In the genomic region with DNA sequence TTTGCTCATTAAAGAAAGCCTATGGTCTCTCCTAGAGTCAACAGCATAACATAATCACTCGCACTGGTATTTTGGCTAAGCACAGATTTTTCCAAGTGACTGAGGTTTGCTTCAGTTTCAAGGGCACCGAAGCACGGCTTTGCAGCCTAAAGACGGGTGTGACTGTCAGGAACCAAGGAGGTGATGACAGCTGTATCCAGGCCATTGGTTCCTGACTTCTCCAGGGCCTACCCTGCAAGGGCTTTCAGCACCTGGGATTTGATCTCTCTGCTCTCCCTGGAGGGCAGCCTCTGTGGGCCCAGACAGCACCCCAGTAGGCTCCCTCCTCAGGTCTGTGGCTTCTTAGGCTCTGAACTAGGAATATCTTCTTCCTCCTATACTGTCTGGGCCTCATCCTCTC, we compare ENCODE assay signal across 30 mouse cellular contexts.
DNase-seq lines count a peak whose midpoint lies in the region; ATAC-seq and TF ChIP-seq lines count a peak whose summit lies in the region.
"Had no signal": no experiment of that assay in that cellular context is flagged by ENCODE, and none has a peak within 500 bp of the region (broad histone marks: within the 10 kb centered on the region; RNA-seq: fewer than 3 reads in every experiment).

No protein-coding gene starts in this region.

- no peaks in the 10 kb centered on the region for H3K36me3 ChIP-seq in heart, embryonic 13.5 days
- H3K36me3 ChIP-seq in hindbrain, embryonic 16.5 days (ENCODE audit: control insufficient read depth, insufficient read depth, low read length): no peaks in the 10 kb centered on the region
- H3K36me3 ChIP-seq: G1E; hindbrain, embryonic 12.5 days; neural tube, embryonic 12.5 days had no signal

- H3K9ac ChIP-seq in heart, embryonic 13.5 days: no peak overlapping the region
- no peak overlapping the region for H3K9ac ChIP-seq in hindbrain, embryonic 16.5 days (ENCODE audit: low read depth, low read length)
- H3K9ac ChIP-seq: forebrain, embryonic 13.5 days; hindbrain, embryonic 12.5 days; neural tube, embryonic 12.5 days had no signal

- intact Hi-C loops in heart, postnatal 25 days (cut with DNase I): no loop called here
- intact Hi-C loops in heart, postnatal 10 days (cut with DNase I): no loop called here
- intact Hi-C loops in left cerebral cortex, postnatal 36 days (cut with DNase I): no loop called here

- peak overlapping the region; percentile 16; the same call in 1 of the 2 replicates for H3K4me2 ChIP-seq in heart, embryonic 13.5 days
- H3K4me2 ChIP-seq in hindbrain, embryonic 16.5 days (ENCODE audit: low read length): no peak overlapping the region
- H3K4me2 ChIP-seq: forebrain, embryonic 13.5 days; hindbrain, embryonic 12.5 days; midbrain, embryonic 11.5 days; neural tube, embryonic 12.5 days had no signal

- H3K27me3 ChIP-seq in heart, embryonic 13.5 days (replicated peaks): peaks cover 32% of the 10 kb centered on the region
- H3K27me3 ChIP-seq in hindbrain, embryonic 16.5 days (replicated peaks; ENCODE audit: control insufficient read depth, insufficient read depth, low read length): no peaks in the 10 kb centered on the region
- H3K27me3 ChIP-seq: forebrain, embryonic 13.5 days; hindbrain, embryonic 12.5 days; neural tube, embryonic 12.5 days had no signal

- peak; percentile 93 for DNase-seq in heart, adult 11 months
- no peak for DNase-seq in heart, postnatal 25 days (ENCODE audit: low spot score)
- DNase-seq in heart, adult 8-10 months (ENCODE audit: low spot score): peak; percentile 24
- DNase-seq in heart, postnatal 10 days: peak; percentile 21 to 28
- DNase-seq in left cerebral cortex, postnatal 36 days (ENCODE audit: low spot score in 2 of 2): no peak
- DNase-seq in layer of hippocampus, adult 2 months (ENCODE audit: low spot score in 2 of 2): no peak
- DNase-seq: adrenal gland, postnatal 10 days; cerebellum, adult 8-10 months; cerebellum, postnatal 25 days; gastrocnemius, postnatal 14 days; kidney, adult 8-10 months; left cerebral cortex, postnatal 4 days; lung, adult 2 months; lung, postnatal 14 days; right cerebral cortex, adult 18-20 months; thymus, adult 18-20 months; thymus, postnatal 25 days had no signal

- H3K9me3 ChIP-seq in heart, embryonic 13.5 days: no peaks in the 10 kb centered on the region
- H3K9me3 ChIP-seq in hindbrain, embryonic 16.5 days (ENCODE audit: control insufficient read depth, low read length): no peaks in the 10 kb centered on the region
- H3K9me3 ChIP-seq: forebrain, embryonic 13.5 days; G1E; hindbrain, embryonic 12.5 days; neural tube, embryonic 12.5 days had no signal

- WGBS in heart, embryonic 13.5 days: 14% methylated on average over 4 of the region's 4 CpGs
- WGBS in hindbrain, embryonic 16.5 days: 73% methylated on average over 4 of the region's 4 CpGs

- peaks cover 34% of the 10 kb centered on the region for H3K4me1 ChIP-seq in heart, embryonic 13.5 days
- peaks cover 3% of the 10 kb centered on the region; the same call in 1 of the 2 replicates for H3K4me1 ChIP-seq in hindbrain, embryonic 16.5 days (ENCODE audit: control insufficient read depth, insufficient read depth, low read depth, low read length)

- ATAC-seq in heart, embryonic 13.5 days (ENCODE audit: extremely low read depth, insufficient number of reproducible peaks, low FRiP score, low TSS enrichment): peak; percentile 46; the same call in 1 of the 2 replicates
- ATAC-seq in hindbrain, embryonic 16.5 days: no peak
- ATAC-seq: forebrain, embryonic 13.5 days; intestine, embryonic 16.5 days; midbrain, embryonic 16.5 days had no signal

- H3K27ac ChIP-seq in heart, embryonic 13.5 days (replicated peaks): peak overlapping the region; percentile 59; the same call in 1 of the 2 replicates
- no peak overlapping the region for H3K27ac ChIP-seq in hindbrain, embryonic 16.5 days (ENCODE audit: low read depth, low read length)
- no peak overlapping the region for H3K27ac ChIP-seq in layer of hippocampus, adult 2 months
- H3K27ac ChIP-seq: forebrain, embryonic 13.5 days; heart, adult 2 months; hindbrain, embryonic 12.5 days; kidney, postnatal 0 days; neural tube, embryonic 12.5 days; stomach, postnatal 0 days had no signal

- no peak for TF ChIP-seq CTCF in layer of hippocampus, adult 2 months (conservative IDR thresholded peaks at IDR 0.05)

- H3K4me3 ChIP-seq in heart, embryonic 13.5 days: no peak overlapping the region
- H3K4me3 ChIP-seq in hindbrain, embryonic 16.5 days (ENCODE audit: low read length): no peak overlapping the region
- no peak overlapping the region for H3K4me3 ChIP-seq in layer of hippocampus, adult 2 months
- H3K4me3 ChIP-seq: forebrain, embryonic 13.5 days; heart, adult 2 months; hindbrain, embryonic 12.5 days; myocyte; neural tube, embryonic 12.5 days had no signal

Comparison
In these comparisons a context has a peak if more than half of its experiments do, and no peak if none do; other contexts are left out.
1. DNase-seq: peak in heart, adult 11 months (single experiment), heart, adult 8-10 months (single experiment) and heart, postnatal 10 days (2 of 2); none in heart, postnatal 25 days (single experiment), left cerebral cortex, postnatal 36 days (0 of 2) and layer of hippocampus, adult 2 months (0 of 2).